Mouse (Mus musculus) retina, adult 2 months (tissue): ENCODE measurements around the gene Zswim7.

Experiments used
- DNase-seq: peaks from one replicate; pipeline ENCODE4 v3.0.0-alpha.2; 2012; ENCODE audit warnings: low read depth, low spot score

The Zswim7 gene

DNA sequence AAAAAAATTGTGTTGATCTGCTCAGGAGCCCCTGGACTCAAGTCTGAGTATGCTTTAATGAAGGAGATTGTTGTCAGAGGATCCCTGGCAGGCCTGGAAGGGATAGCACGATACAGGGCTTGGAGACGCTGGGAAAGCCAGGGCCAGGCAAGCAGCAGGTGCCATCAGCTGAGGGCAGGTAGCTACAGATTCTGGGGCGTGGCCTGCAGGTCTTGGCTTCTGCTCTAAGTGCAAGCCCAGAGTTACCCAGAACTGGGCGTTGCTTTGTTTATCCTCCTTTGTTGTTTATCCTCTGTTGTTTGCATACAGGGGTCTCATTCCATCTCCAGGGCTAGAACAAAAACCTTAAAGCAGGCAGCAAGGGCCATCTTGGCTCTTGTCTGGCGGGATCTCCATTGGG is 27.8 kb downstream of the Zswim7 start:
- no peak for DNase-seq

GRCm38 (mm10) chr11:62251047-62251446 is 30.1 kb downstream of the Zswim7 start:
- no peak for DNase-seq

- no peak for DNase-seq
These were observed 31.7 kb downstream of the Zswim7 start for GRCm38 (mm10) chr11:62249266-62250037.

- no peak for DNase-seq
These were observed 32.6 kb downstream of the Zswim7 start, which contains the start of gene Adora2b for GRCm38 (mm10) chr11:62248401-62249244. Gene Adora2b (plus strand): TSS chr11:62248984.

- no peak for DNase-seq
These were observed 33.3 kb downstream of the Zswim7 start for GRCm38 (mm10) chr11:62247759-62248400.

- no peak for DNase-seq
These were observed 36.7 kb downstream of the Zswim7 start for GRCm38 (mm10) chr11:62244471-62244870.

- DNase-seq: no peak
These were observed 37.3 kb downstream of the Zswim7 start for GRCm38 (mm10) chr11:62243871-62244270.

GRCm38 (mm10) chr11:62240631-62241261 is 40.4 kb downstream of the Zswim7 start:
- DNase-seq: no peak

DNA sequence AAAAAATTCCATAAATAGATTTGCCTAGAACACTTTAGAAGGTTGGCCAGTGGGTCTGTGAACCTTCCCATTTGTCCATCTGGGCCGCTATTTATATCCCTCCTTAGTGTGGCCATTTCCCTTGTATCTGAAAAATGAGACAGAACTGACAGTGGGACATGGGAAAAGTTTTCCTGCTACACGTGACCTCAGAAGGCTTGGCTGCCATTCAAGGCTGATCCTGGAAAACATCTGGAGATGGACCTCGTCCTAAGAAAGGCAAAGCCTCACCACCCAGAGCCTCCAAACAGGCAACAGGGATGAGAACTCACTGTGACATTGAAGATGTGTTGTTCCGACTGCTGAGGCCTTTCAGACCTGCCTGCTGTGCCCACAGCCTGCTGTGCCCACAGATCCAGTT is 56.4 kb downstream of the Zswim7 start:
- no peak for DNase-seq

- no peak for DNase-seq
These were observed 57.2 kb downstream of the Zswim7 start for GRCm38 (mm10) chr11:62223962-62224361.

DNA sequence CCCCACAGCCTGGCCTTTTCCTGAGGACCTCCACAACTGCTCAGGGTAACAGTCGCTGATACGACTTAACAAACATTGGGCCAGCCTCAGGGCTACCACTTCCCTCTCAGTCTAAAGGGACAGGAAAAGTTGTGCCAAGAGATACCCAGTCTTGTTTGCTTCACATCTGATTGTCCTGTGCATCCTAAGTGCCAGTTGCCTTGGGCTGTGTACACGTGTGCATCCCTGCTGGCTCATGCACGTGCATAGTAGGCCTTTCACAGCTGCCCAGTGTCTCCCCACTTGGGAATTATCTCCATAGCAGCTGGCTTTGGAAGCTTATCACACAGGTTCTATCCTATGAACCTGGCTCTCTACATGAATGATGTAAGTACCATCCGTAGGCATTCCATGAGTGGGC is 57.8 kb downstream of the Zswim7 start:
- DNase-seq: no peak

- no peak for DNase-seq
These were observed 60.2 kb downstream of the Zswim7 start for GRCm38 (mm10) chr11:62220756-62221510.

DNA sequence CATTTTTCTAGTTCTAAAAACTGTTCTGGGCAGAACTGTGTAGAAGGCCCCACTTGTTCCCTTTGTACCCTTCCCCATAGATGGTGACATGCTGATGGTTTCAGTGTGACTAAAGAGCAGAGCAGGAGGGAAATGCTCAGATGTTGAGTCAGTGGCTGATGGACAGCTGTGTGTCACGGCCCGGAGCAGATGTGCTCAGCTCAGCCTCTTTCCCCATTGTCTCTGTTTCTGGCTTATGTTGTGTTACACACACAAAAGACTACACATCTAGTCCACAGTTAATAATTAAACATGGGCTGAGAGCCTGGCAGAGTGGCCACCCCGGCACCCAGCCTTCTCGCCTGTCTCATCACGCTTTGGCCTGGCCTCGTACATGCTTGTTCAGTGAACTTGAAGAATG is 63.4 kb downstream of the Zswim7 start:
- DNase-seq: no peak
